9 mouse cellular contexts compared by ENCODE assay signal in the genomic region with DNA sequence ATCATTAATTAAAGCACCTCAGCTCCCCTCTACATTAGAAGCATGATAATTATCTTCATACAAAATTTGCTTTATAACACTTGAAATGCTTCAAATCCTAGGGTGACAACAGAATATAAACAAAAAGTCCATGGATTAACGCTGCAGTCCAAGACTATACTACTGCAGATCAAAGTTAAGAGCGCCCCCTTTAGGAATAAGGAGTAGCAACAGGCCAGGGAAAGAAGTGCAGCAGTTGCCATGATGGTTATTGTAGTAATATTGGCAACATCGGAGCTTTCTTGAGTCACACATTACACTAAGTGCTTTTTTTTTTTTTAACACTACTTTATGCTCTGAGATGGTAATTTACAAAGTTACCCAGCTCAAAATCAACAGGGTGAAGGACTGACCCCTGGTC. TPM values are rescaled to one million over a fixed set of nuclear protein-coding genes. Genes with fewer than 3 reads are reported as not detected.
DNase-seq lines count a peak whose midpoint lies in the region; ATAC-seq and TF ChIP-seq lines count a peak whose summit lies in the region.
"Had no signal": no experiment of that assay in that cellular context is flagged by ENCODE, and none has a peak within 500 bp of the region (broad histone marks: within the 10 kb centered on the region; RNA-seq: fewer than 3 reads in every experiment).

No protein-coding gene starts in this region.

- 42% methylated on average over 3 of the region's 3 CpGs for WGBS in heart, embryonic 14.5 days

- H3K9ac ChIP-seq in heart, embryonic 14.5 days (ENCODE audit: low read length), result no peak overlapping the region
- H3K9ac ChIP-seq in CH12.LX (ENCODE audit: insufficient read depth, low read depth), result no peak overlapping the region
- H3K9ac ChIP-seq: hindbrain, embryonic 13.5 days; lung, embryonic 15.5 days had no signal

- 0 out of 2 replicates have a peak, but pooled peaks cover 2% of the 10 kb centered on the region for H3K9me3 ChIP-seq in heart, embryonic 14.5 days (ENCODE audit: control insufficient read depth, low read length)
- H3K9me3 ChIP-seq in CH12.LX (replicated peaks; ENCODE audit: low read length), result no peaks in the 10 kb centered on the region
- H3K9me3 ChIP-seq: hindbrain, embryonic 13.5 days; lung, embryonic 15.5 days had no signal

- no peak for TF ChIP-seq EP300 in CH12.LX (IDR thresholded peaks at IDR 0.05; ENCODE audit: low read length)

- peak; percentile 44 for TF ChIP-seq RAD21 in CH12.LX (IDR thresholded peaks at IDR 0.05; ENCODE audit: low read depth, low read length)

- no peak overlapping the region for H3K4me2 ChIP-seq in heart, embryonic 14.5 days (ENCODE audit: low read length)
- no peak overlapping the region for H3K4me2 ChIP-seq in CH12.LX (ENCODE audit: insufficient read depth, low read depth, poor library complexity, severe bottlenecking)
- H3K4me2 ChIP-seq: hindbrain, embryonic 13.5 days; lung, embryonic 15.5 days had no signal

- H3K27me3 ChIP-seq in heart, embryonic 14.5 days (ENCODE audit: control insufficient read depth, insufficient read depth, low read length), result no peaks in the 10 kb centered on the region
- H3K27me3 ChIP-seq in CH12.LX (replicated peaks), result no peaks in the 10 kb centered on the region
- H3K27me3 ChIP-seq: hindbrain, embryonic 13.5 days; lung, embryonic 15.5 days had no signal

- ATAC-seq in heart, embryonic 14.5 days (ENCODE audit: insufficient number of reproducible peaks, insufficient read depth, low FRiP score, low read depth), result no peak

- peak in 1 of 2 experiments; percentile 56; a peak in 3 of 4 replicates for TF ChIP-seq CTCF in CH12.LX (conservative IDR thresholded peaks at IDR 0.05 in 1 of 2, IDR thresholded peaks at IDR 0.05 in 1 of 2; ENCODE audit: low read depth in 2 of 2, low read length in 2 of 2)

- H3K36me3 ChIP-seq in heart, embryonic 14.5 days (ENCODE audit: control insufficient read depth, insufficient read depth, low read length), result no peaks in the 10 kb centered on the region
- H3K36me3 ChIP-seq in CH12.LX (replicated peaks in 1 of 2; ENCODE audit: control insufficient read depth in 1 of 2, insufficient read depth in 1 of 2, low read length in 1 of 2), result no peaks in the 10 kb centered on the region
- H3K36me3 ChIP-seq: hindbrain, embryonic 13.5 days; lung, embryonic 15.5 days had no signal

- no peaks in the 10 kb centered on the region for H3K79me2 ChIP-seq in CH12.LX (replicated peaks; ENCODE audit: control insufficient read depth, extremely low read depth, insufficient read depth, poor library complexity, severe bottlenecking)

- H3K4me3 ChIP-seq in heart, embryonic 14.5 days (ENCODE audit: control insufficient read depth in 1 of 2, insufficient read depth in 1 of 2, low read depth in 1 of 2, low read length in 2 of 2), result no peak overlapping the region
- no peak overlapping the region for H3K4me3 ChIP-seq in CH12.LX (replicated peaks in 1 of 3; ENCODE audit: low read depth in 2 of 3, low read length in 2 of 3, poor library complexity in 1 of 3)
- H3K4me3 ChIP-seq: hindbrain, embryonic 13.5 days; lung, embryonic 15.5 days had no signal

- DNase-seq in heart, adult 8-10 months (ENCODE audit: low spot score), result no peak
- peak; percentile 26 for DNase-seq in 416B (ENCODE audit: low read depth)
- peak; percentile 15 for DNase-seq in CH12.LX (ENCODE audit: extremely low read depth)
- DNase-seq in cerebellum, adult 9-10 months, result peak; percentile 41
- DNase-seq in thymus, adult 18-20 months, result no peak
- no peak for DNase-seq in adrenal gland, postnatal 25 days

- TF ChIP-seq POLR2A in CH12.LX (IDR thresholded peaks at IDR 0.05; ENCODE audit: low read depth, low read length), result no peak

- H3K27ac ChIP-seq in heart, embryonic 14.5 days (replicated peaks in 1 of 2; ENCODE audit: control insufficient read depth in 1 of 2, insufficient read depth in 1 of 2, low read depth in 2 of 2, low read length in 2 of 2), result peak overlapping the region; percentile 73 to 76; a peak in 3 of 4 replicates
- no peak overlapping the region for H3K27ac ChIP-seq in CH12.LX (ENCODE audit: insufficient read depth, low read depth)
- H3K27ac ChIP-seq: hindbrain, embryonic 13.5 days; lung, embryonic 15.5 days had no signal

- dilution Hi-C loops in CH12.LX (cut with MboI; ENCODE audit: extremely low pct_ligation_motif_present, extremely low pct_unique_long_range_greater_than_20kb, low sequenced_read_pairs), result no loop called here

- H3K4me1 ChIP-seq in heart, embryonic 14.5 days (ENCODE audit: control insufficient read depth in 2 of 2, insufficient read depth in 2 of 2, low read length in 2 of 2), result peaks cover 17 to 25% of the 10 kb centered on the region in 2 experiments
- peaks cover 2 to 5% of the 10 kb centered on the region in 2 experiments; a peak in 2 of 4 replicates for H3K4me1 ChIP-seq in CH12.LX (ENCODE audit: control insufficient read depth in 1 of 2, insufficient read depth in 2 of 2)
- H3K4me1 ChIP-seq: hindbrain, embryonic 13.5 days; lung, embryonic 15.5 days had no signal

- in situ Hi-C loops in CH12.LX (cut with MboI; ENCODE audit: low pct_ligation_motif_present, low pct_unique_long_range_greater_than_20kb, low sequenced_read_pairs), result no loop called here

TF ChIP-seq in CH12.LX, 34 proteins besides CTCF, POLR2A, EP300 and RAD21:
- no peak for TF ChIP-seq JUN (IDR thresholded peaks at IDR 0.05; ENCODE audit: insufficient read depth, low read depth, low read length)
- TF ChIP-seq GABPA (IDR thresholded peaks at IDR 0.05; ENCODE audit: insufficient replicate concordance, low read depth, low read length), result no peak
- TF ChIP-seq NRF1 (IDR thresholded peaks at IDR 0.05; ENCODE audit: low read depth, low read length), result no peak
- TF ChIP-seq CHD1 (IDR thresholded peaks at IDR 0.05; ENCODE audit: low read depth, low read length), result no peak
- TF ChIP-seq ZKSCAN1 (IDR thresholded peaks at IDR 0.05; ENCODE audit: borderline replicate concordance, low read depth, low read length), result no peak
- TF ChIP-seq ETS1 (conservative IDR thresholded peaks at IDR 0.05; ENCODE audit: low read depth, low read length), result no peak
- TF ChIP-seq ZNF384 (IDR thresholded peaks at IDR 0.05; ENCODE audit: low read depth, low read length), result no peak
- no peak for TF ChIP-seq HCFC1 (IDR thresholded peaks at IDR 0.05; ENCODE audit: low read depth, low read length)
- no peak for TF ChIP-seq USF2 (conservative IDR thresholded peaks at IDR 0.05; ENCODE audit: low read depth, low read length)
- TF ChIP-seq MAX (IDR thresholded peaks at IDR 0.05; ENCODE audit: low read length), result no peak
- TF ChIP-seq UBTF (IDR thresholded peaks at IDR 0.05; ENCODE audit: low read depth, low read length), result no peak
- TF ChIP-seq MXI1 (IDR thresholded peaks at IDR 0.05; ENCODE audit: low read depth, low read length), result no peak
TF ChIP-seq in CH12.LX: peak in this region for 0.

RNA-seq across cellular contexts. Expression of a gene that starts 43.7 kb away (rescaled TPM):
- 7.4 TPM in 2 replicates for polyA plus RNA-seq in heart, embryonic 14.5 days (2014; fragmentation: Nextera tagmentation; extraction: Ambion mirVana)
- total RNA-seq in heart, adult 8-10 months (2022), result 10 to 100 TPM; 54.1 to 61.6 (median 58.5) TPM
- 0.17 TPM in 2 replicates for total RNA-seq in CH12.LX (2012; rRNA removed)
- 0.20 and 0.41 TPM in 2 replicates for total RNA-seq in CH12.LX (2014; rRNA removed)
- polyA plus RNA-seq in CH12.LX (2012; ENCODE audit: insufficient read length, low read depth), result 0.34 and 0.41 TPM in 2 replicates
- 5.8 and 9.2 TPM in 2 replicates for total RNA-seq in adrenal gland, postnatal 25 days (2021)

Comparison
In these comparisons a context has a peak if more than half of its experiments do, and no peak if none do; other contexts are left out.
1. DNase-seq: peak in 416B (single experiment), CH12.LX (single experiment) and cerebellum, adult 9-10 months (single experiment); none in heart, adult 8-10 months (single experiment), thymus, adult 18-20 months (0 of 2) and adrenal gland, postnatal 25 days (single experiment).